Mouse (Mus musculus) MEL (cell line): Measurements from ENCODE around the gene Pxdn. TPM values are rescaled to one million over a fixed set of nuclear protein-coding genes. Genes with fewer than 3 reads are reported as not detected.

Experiments used
- DNase-seq: peaks from one replicate; pipeline ENCODE4 v3.0.0; 2011; ENCODE audit warnings: low read depth, low spot score
- H3K27ac ChIP-seq: 2 replicates; pipeline ENCODE4 v1.5.1; 2012; ENCODE audit warnings: low read depth, mild to moderate bottlenecking, control low read depth, low read length, moderate library complexity; ENCODE audit not compliant: control insufficient read depth
- H3K27me3 ChIP-seq, 2 experiments: fragments of 150-350 bp in 1 of 2; sonication (generic) in 1 of 2; 2 replicates each; pipeline ENCODE4 v1.6.1; 2012; ENCODE audit warnings: low read length in 2 of 2, mild to moderate bottlenecking in 2 of 2, improper control_type of control experiment in 1 of 2, moderate library complexity in 1 of 2; ENCODE audit not compliant: insufficient read depth in 2 of 2, control insufficient read depth in 1 of 2
- H3K36me3 ChIP-seq, 2 experiments: 2 replicates each; pipeline ENCODE4 v1.6.1; 2012 to 2014; ENCODE audit warnings: low read length in 2 of 2, improper control_type of control experiment in 1 of 2, inconsistent platforms in 1 of 2, mild to moderate bottlenecking in 1 of 2; ENCODE audit not compliant: insufficient read depth in 2 of 2, control insufficient read depth in 1 of 2
- H3K4me1 ChIP-seq, 2 experiments: fragments of 150-350 bp in 1 of 2; sonication (generic) in 1 of 2; 2 replicates each; pipeline ENCODE4 v1.6.1; 2012; ENCODE audit warnings: low read length in 2 of 2, improper control_type of control experiment in 1 of 2, mild to moderate bottlenecking in 1 of 2; ENCODE audit not compliant: insufficient read depth in 2 of 2, control insufficient read depth in 1 of 2
- H3K4me3 ChIP-seq, 2 experiments: fragments of 150-350 bp in 1 of 2; sonication (generic) in 1 of 2; 2 replicates each; pipeline ENCODE4 v1.5.1; 2012; ENCODE audit warnings: low read depth in 2 of 2, low read length in 2 of 2, mild to moderate bottlenecking in 2 of 2, moderate library complexity in 2 of 2, control low read depth in 1 of 2, improper control_type of control experiment in 1 of 2; ENCODE audit not compliant: control insufficient read depth in 1 of 2, insufficient read depth in 1 of 2
- H3K79me2 ChIP-seq: 2 replicates; pipeline ENCODE4 v1.6.1; 2012; ENCODE audit warnings: mild to moderate bottlenecking, low read length, moderate library complexity; ENCODE audit not compliant: control insufficient read depth, poor library complexity, insufficient read depth
- H3K9ac ChIP-seq: 2 replicates; pipeline ENCODE4 v1.6.1; 2012; ENCODE audit warnings: low read depth, mild to moderate bottlenecking, control low read depth, low read length, moderate library complexity; ENCODE audit not compliant: control insufficient read depth, poor library complexity, severe bottlenecking
- H3K9me3 ChIP-seq: fragments of 150-350 bp; sonication (generic); replicated peaks from 2 replicates; pipeline ENCODE4 v1.6.1; 2012; ENCODE audit warnings: mild to moderate bottlenecking, low read length, improper control_type of control experiment, moderate library complexity; ENCODE audit not compliant: insufficient read depth
- ELF1 ChIP-seq: IDR thresholded peaks from 2 replicates; pipeline ENCODE4 v1.6.1; 2014; ENCODE audit warnings: low read depth, mild to moderate bottlenecking, inconsistent platforms, low read length, improper control_type of control experiment, moderate library complexity
- EP300 ChIP-seq, 2 experiments: IDR thresholded peaks; 2 replicates each; pipeline ENCODE4 v1.6.1; 2011; ENCODE audit warnings: improper control_type of control experiment in 2 of 2, low read length in 2 of 2, low read depth in 1 of 2, mild to moderate bottlenecking in 1 of 2
- ETS1 ChIP-seq: IDR thresholded peaks from 2 replicates; pipeline ENCODE4 v1.6.1; 2012; ENCODE audit warnings: low read depth, mild to moderate bottlenecking, inconsistent platforms, low read length, improper control_type of control experiment, moderate library complexity
- GABPA ChIP-seq: IDR thresholded peaks from 2 replicates; pipeline ENCODE4 v1.6.1; 2012; ENCODE audit warnings: low read depth, mild to moderate bottlenecking, inconsistent platforms, low read length, improper control_type of control experiment, moderate library complexity
- MEF2A ChIP-seq: IDR thresholded peaks from 2 replicates; pipeline ENCODE4 v1.6.1; 2014; ENCODE audit warnings: low read depth, mild to moderate bottlenecking, inconsistent platforms, low read length, improper control_type of control experiment; ENCODE audit not compliant: poor library complexity, insufficient replicate concordance, severe bottlenecking; ENCODE audit errors: extremely low read depth
- RCOR1 ChIP-seq: IDR thresholded peaks from 2 replicates; pipeline ENCODE4 v1.6.1; 2012; ENCODE audit warnings: low read depth, mild to moderate bottlenecking, inconsistent platforms, low read length, improper control_type of control experiment
- TBP ChIP-seq: IDR thresholded peaks from 2 replicates; pipeline ENCODE4 v1.8.0; 2011; ENCODE audit warnings: low read depth, low read length, improper control_type of control experiment
- ZC3H11A ChIP-seq: IDR thresholded peaks from 2 replicates; pipeline ENCODE4 v1.6.1; 2012; ENCODE audit warnings: low read depth, mild to moderate bottlenecking, inconsistent platforms, low read length, improper control_type of control experiment
- polyA plus RNA-seq, 2 experiments: library from polyadenylated mRNA; stranded (reverse) in 1 of 2; unstranded in 1 of 2; fragments of >175 nt in 1 of 2; fragments of >200 nt in 1 of 2; gene quantifications; 2 replicates each; pipeline versions ENCODE4 v1.2.1 to v1.2.4; 2012; ENCODE audit warnings: low replicate concordance in 2 of 2, low read depth in 1 of 2; ENCODE audit not compliant: insufficient read length in 2 of 2, insufficient read depth in 1 of 2, missing spikeins in 1 of 2
- total RNA-seq: library from RNA; depleted of rRNA; stranded (reverse); fragments of 300-350 nt; gene quantifications from 2 replicates; pipeline ENCODE4 v1.2.3, GENCODE M21; 2012; rRNA removed

Gene Pxdn
- total and polyA plus RNA-seq, 3 experiments = not detected

DNA sequence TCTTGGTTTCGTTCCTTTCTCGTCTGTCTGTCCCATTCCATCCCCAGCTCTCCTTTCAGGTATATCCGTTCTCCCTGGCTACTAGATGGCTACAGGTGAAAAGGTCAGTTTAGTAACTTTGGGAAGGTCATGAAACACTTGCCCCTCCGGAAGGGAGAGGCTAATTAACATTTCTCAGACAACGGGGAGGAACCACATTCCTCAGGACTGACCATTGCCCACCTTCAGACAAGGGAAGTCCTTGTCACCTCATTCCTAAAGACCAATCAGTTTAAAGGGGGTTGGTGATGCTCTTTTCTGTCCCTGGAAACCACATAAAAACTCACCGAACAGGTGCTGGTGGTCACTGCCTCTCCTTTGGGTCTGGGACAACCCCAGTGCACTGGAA, 124.7 kb downstream of the Pxdn start:
- Histone ChIP-seq H3K4me3 (no peak overlapping the region), H3K9me3 (no peaks in the 10 kb centered on the region), H3K9ac (no peak overlapping the region), H3K27ac (no peak overlapping the region), H3K4me1 (no peaks in the 10 kb centered on the region), H3K79me2 (no peaks in the 10 kb centered on the region), H3K36me3 (no peaks in the 10 kb centered on the region), H3K27me3 (no peaks in the 10 kb centered on the region)
- DNase-seq = no peak
- TF ChIP-seq RCOR1 (no peak), GABPA (no peak), TBP (no peak), ELF1 (no peak), ZC3H11A (no peak), ETS1 (no peak), EP300 (IDR thresholded peaks at IDR 0.05; ENCODE audit: low read depth in 1 of 2, low read length in 2 of 2) (no peak), MEF2A (no peak)

Other genes starting within 250 kb of the Pxdn start
- gene Tpo, start 195.0 kb downstream of the Pxdn start, total RNA-seq = not detected in 2 replicates
- not detected for gene Tpo, start 195.0 kb downstream of the Pxdn start, polyA plus RNA-seq